Mouse (Mus musculus) c-Kit-negative CD71-positive TER-119-positive erythroid progenitor cells, embryonic 14.5 days (primary cell): ENCODE results near the gene Nrbp1.

ENCODE experiments used
- DNase-seq: peaks from one replicate; pipeline ENCODE4 v3.0.0-alpha.2; 2013; ENCODE audit warnings: low read depth, low spot score

The Nrbp1 gene

DNA sequence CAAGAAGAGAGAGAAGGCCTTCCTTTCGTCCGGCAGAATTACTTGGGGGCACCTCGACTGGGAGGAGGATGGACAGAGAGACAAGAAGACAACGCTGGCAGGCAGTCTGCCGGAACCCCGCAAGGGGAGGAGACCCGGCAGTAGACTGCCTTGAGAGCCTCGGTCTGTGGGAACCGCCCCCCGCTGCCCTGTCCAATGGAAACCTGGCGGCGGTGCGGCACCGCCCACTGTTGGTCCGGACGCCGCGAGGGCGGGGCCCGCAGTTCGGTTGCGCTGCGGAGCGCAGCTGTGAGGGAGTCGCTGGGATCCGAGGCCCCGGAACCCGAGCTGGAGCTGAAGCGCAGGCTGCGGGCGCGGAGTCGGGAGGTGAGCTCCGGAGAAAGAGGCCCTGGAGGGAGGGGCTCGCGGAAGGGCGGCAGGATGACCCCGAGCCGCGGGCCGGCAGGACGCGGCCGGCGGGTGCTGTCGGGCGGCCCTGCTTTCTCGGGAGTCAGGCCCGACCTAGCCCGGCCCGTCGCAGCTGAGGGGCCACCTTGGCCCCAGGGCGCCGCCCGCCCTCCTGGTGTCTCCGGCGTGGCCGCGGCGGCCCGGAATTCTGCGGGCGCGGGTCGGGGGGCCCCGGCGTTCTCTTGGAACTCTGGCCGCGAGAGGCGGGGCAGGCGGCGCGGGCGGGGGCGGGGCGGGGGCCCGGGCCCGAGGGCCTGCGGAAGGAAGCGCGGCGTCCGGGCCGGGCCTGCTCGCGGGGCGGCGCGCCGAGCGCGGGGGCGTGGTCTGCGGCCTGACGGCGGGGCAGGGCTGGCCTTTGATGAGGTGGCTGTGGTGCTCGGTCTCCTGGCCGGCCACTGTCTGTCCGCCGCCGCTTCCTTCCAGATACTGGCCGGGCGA, at the start of gene Nrbp1, which contains the start of gene Gm9970:
Gene Nrbp1, plus strand, starts transcription at position 228 of the 885 bp plus-strand sequence.
Gene Gm9970, minus strand, starts transcription at position 596 of the 885 bp plus-strand sequence.
- DNase-seq = peak; percentile 92

DNA sequence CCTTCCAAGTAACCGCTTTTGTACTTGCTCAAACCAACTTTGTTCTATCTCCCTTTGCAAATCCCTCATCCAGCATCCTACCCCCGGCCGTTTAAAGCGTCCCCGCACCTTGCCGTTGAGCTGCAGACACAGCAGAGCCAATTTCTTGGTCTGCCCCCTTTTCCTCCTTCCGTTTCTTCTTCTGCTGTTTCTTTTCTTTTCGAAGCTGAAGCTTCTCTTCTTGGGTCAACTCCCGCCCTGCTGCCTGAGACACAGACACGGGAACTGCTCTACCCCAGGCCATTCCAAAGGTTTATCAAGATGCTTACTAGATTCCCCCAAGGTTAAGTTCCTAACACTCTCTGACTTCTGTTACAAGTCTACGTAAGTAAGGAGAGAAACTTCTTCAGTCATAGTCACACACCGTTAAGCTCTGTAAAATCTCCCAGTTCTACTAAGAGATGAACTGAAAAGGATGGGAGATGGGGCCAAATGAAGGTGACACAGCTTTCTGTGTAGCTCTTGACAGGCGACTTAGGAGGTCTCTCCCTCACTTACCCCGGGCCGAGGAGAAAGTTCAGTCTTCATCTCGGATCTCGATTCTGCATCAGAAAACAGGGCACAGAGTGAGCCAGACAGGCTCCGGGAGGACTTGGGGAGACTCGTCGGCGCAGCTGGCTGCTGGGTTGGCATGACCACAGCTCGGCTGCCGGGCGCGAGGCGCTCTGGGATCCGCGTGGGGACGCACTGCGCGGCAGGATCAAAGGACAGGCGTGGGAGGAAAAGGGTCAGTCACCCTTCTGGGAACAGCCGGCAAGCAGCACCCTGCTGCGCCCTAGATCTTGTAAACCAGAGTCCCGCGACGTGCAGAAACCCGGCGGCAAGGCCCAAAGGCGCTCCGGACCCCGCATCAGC, 48.4 kb upstream of the Nrbp1 start:
- peak; percentile 33 for DNase-seq

DNA sequence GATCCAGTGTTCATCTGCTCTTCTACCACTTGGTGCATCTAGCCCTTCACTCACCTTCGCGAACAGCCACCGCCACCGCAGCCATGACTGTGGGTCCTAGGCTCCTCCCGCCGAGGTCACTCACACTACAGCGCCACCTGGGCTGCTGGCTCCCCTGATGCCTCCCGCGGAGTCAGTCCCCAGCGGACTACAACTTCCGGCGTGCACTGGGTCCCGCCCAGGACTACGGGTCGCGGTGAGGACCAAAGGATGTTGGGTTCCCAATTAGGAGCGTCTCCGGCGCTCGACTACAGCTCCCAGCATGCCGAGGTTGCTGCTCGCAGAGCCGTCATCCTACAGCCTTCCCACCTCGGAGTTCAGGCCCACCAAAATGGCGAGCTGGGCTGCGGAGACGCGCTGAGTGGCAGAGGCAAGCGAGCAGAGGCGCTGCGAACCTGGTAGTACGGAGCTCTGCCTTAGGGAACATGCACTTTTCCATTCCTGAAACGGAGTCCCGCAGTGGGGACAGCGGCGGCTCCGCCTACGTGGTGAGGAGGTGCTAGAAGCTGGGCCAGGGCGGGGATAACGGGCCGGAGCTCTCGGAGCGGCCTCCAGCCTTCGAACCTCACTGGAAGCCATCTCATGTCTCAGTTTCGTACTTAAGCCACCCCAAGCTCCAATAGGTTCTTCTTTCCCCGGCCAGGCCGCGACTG, 47.6 kb upstream of the Nrbp1 start, which contains the start of the genes Snx17 and Eif2b4:
Gene Snx17, plus strand, starts transcription at position 289 of the 692 bp plus-strand sequence.
Gene Eif2b4, minus strand, starts transcription at position 492 of the 692 bp plus-strand sequence.
- DNase-seq = peak; percentile 97

DNA sequence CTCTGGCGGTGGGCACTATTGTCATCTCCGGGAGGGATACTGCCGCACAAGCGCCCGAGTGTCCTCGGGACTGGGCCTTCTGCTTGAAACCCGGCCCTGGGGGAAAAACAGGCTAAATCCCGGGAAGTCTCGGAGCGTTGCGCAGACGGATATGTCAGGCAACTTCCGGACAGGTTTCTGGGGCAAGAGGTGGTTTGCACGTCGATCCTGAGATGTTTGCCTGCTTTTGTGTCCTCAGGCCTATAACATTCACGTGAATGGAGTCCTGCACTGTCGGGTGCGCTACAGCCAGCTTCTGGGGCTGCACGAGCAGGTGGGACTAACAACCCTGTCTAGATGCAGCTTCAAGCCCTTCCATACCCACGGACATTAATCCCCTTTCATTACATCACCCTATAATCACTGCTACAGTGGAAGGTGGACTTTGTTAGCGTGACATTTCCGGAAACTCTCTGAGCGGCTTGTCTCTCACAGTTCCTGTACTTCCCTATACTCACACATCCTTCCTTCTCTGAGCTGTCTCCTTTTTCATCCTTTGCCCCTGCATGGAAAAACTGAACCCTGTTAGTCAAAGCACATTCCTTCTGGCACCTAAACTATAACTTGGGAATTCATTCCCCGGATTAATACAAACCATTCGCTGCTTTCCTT, 46.9 kb upstream of the Nrbp1 start:
- DNase-seq = no peak

DNA sequence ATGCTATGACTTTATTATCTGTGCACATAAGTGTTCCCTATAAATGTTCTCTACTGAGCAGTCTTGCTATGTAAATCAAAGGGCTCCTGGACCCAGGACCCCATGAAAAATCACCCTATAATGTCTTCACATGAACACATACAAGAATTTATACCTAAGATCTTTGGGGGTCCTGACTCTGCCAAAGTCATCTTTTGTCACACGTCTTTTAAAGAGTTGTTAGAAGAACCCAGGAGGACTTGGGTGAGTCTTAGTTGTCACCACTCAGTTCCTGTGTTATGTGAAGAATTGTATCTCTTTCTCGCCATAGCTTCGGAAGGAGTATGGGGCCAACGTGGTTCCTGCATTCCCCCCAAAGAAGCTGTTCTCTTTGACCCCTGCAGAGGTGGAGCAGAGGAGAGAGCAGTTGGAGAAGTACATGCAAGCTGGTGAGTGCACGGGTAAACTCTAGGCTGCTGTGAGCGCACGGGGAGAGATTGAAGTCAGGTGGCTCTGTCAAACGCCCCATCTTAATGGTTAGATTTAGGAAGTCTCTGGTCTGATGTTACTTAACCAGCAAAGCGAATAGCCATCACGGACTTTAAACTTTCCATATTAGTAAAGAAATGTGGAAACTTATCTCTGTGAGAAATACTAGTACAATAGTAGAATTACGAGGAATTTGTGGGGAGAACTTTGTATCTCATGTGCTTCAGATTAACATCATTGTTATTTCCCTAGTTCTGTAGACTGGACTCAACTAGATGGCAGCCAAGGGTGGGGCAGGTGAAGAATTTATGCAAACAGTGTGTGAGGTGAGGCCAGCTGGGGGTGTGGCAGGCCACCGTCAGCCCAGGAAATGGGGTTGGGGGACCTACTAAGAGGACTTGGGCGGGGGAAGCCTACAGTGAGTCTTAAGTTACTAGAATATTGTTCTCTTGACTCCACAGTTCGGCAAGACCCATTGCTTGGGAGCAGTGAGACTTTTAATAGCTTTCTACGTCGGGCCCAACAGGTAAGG, 45.9 kb upstream of the Nrbp1 start:
- no peak for DNase-seq

DNA sequence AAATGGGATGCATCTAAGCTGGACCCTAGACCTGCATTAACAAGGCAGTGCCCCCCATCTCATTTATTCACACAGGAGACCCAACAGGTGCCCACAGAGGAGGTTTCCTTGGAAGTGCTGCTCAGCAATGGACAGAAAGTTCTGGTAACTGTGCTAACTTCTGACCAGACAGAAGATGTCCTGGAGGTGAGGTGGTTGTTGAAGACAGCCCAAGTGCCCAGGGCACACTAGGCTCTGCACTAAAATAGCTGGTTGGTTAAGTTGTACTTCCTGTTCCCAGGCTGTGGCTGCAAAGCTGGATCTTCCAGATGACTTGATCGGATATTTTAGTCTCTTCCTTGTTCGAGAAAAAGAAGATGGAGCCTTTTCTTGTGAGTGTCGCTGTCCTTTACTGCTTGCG, 45.0 kb upstream of the Nrbp1 start:
- no peak for DNase-seq

DNA sequence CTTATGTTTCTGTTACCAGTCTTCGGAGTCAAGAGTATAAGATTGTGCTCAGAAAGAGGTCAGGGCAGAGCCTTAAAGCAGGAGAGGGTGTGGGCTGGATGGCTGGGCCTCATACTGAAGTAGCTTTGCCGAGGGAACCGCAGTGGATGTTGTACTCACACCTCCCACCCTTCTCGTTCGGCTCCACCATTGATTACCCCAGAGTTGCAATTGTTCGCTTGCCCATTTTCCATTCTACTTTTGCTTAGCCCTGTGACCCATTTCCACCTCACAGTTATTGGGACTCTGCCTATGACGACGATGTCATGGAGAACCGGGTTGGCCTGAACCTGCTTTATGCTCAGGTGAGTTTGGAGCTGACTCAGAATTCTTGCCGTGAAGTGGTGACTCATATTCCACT, 44.5 kb upstream of the Nrbp1 start:
- DNase-seq = no peak

DNA sequence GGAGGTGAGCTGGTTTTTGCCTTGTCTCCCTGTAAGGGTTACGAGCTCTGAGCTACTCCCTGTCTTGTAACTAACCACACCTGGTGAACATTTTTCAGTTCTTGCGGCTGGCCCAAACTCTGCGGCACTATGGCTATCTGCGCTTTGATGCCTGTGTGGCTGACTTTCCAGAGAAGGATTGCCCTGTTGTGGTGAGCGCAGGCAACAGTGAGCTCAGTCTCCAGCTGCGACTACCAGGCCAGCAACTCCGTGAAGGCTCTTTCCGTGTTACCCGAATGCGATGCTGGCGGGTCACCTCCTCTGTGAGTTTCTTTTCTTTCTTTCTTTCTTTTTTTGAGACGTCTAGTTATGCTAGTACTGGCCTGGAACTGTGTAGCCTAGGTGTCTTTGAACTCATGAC, 43.6 kb upstream of the Nrbp1 start:
- no peak for DNase-seq

DNA sequence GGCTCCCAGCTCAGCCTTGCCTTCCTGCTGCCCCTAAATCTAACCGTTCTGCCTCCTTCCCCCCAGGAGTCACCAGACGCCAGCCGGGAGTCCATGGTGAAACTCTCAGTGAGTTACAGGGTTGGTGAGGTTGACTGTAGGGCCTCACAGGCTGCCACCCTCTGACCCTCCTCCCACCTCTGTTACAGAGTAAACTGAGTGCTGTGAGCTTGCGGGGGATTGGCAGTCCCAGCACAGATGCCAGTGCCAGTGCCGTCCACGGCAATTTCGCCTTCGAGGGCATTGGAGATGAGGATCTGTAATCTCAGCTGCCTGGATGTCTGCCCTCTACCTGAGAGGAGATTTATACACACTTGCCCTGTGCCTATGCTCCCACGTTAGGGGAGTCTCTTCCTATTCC, 42.5 kb upstream of the Nrbp1 start:
- no peak for DNase-seq

DNA sequence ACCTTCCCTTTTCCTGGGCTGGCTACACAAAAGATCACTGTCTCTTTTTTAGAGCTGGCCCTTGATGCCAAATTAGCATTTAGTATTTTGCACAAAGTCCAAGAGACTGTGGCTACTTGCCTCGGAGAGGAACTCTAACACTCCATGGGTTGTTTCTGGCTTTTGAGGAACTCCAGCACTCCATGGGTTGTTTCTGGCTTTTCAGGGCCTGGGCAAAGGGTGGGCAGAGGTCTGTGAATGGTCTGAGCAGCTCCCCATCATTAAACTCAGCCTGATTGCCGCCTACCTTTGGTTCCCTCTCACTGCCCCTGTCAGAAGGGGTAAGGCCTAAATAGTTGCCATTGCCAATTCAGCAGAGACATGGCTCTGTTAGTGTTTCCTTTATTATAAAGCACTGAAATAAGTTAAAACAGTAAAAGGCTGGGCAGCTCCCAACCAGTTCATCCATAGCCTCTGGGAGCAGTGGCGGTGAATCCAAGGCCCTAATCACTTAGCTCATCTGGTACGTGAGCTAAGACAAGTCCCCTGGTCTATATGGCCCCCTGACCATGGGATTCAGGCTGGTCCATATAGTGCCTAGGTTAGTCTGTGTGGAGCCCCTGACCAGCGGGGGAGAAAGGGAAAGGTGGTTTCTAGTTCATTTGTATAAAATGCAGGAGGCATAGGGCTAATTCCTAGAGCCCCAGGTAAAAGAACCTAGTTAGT, 41.9 kb upstream of the Nrbp1 start:
- DNase-seq = no peak

DNA sequence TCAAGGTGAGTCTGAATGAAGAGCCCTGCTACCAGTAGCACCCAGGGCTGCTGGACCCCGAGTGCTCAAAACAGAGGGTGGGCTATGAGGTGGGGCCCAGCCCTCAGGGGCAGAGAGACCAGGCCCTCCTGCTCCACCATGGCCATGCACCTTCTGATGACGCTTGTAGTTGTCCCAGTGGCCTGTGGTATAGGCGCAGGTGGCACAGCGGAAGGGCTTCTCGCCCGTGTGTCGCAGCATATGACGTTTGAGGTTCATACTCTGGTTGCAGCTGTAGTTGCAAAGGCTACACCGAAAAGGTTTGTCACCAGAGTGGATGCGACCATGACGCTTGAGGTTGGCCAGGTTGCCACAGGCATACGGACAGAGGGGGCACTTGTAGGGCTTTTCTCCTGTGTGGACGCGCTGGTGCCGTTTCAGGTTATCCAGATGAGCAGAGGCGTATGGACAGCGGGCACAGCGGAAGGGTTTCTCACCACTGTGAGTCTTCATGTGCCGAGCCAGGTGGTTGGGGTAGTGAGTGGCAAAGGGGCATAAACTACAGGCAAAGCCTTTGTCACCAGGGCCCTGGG, 41.3 kb upstream of the Nrbp1 start:
- no peak for DNase-seq

DNA sequence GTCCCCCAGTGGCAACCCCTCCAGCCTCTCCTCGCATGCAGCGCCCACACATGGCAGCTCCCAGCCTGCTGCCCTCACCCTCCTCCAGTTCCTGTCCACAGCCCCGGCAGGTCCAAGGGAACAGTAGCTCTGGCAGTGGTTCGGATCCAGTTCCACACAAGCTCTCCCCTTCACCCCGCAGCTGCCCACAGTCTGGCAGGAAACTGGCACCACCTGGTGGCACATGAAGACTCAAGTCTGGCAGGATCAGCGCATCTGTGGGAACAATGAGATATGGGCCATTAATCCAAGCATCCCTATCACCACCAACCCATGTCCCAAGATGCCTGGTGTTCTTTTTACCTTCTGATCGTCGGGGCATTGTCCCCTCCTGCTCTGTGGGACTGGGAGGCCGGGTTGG, 40.8 kb upstream of the Nrbp1 start:
- DNase-seq = no peak

DNA sequence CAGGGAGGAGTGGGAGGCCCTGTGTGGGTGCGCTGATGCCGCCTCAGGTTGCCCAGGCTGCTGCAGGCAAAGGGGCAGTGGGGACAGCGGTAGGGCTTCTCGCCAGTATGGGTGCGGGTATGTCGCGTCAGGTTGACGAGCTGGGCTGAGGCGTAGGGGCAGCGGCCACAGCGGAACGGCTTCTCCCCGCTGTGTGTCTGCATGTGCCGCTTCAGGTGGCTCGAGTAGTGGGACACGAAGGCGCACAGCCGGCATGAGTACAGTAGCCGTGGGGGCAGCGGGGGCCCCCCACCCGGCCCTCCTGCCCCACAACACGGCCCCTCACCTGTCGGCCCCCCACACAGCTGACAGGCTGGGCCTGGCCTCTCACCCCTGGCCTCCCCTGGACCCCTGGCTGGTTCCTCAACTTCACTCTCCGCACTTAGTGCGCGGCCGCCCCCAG, 40.3 kb upstream of the Nrbp1 start:
- no peak for DNase-seq

DNA sequence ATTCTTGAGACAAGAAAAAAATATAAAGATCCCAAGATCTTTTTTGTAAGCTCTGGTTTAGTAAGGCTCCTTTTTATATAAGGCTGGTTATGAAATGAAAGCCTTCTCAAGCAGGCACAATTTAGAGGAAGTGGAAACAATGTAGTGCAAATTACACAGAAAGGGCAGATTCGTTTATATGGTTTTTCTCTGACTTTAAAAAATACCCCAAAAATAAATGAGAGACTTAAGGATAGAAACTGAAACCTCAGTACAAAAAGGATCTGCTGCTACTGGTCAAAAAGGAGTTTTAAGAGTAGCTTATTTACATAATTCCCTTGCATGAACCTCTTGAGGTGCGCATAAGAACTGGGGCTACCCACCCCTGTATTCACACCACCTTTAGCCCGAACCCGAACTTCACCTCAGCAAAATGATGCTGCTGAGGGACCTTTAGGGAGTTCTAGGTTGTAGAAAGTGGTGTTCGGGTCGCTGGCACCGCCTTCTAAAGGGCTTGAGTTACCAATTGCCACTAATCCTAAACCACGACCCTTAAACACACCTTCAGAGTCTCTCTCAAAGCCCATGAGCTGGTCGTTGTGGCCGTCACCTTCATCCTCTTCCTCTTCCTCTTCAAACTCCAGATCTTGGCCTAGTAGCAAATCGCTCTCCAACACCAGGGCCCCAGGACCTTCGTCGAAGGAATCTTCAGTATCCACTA, 39.5 kb upstream of the Nrbp1 start:
- no peak for DNase-seq

DNA sequence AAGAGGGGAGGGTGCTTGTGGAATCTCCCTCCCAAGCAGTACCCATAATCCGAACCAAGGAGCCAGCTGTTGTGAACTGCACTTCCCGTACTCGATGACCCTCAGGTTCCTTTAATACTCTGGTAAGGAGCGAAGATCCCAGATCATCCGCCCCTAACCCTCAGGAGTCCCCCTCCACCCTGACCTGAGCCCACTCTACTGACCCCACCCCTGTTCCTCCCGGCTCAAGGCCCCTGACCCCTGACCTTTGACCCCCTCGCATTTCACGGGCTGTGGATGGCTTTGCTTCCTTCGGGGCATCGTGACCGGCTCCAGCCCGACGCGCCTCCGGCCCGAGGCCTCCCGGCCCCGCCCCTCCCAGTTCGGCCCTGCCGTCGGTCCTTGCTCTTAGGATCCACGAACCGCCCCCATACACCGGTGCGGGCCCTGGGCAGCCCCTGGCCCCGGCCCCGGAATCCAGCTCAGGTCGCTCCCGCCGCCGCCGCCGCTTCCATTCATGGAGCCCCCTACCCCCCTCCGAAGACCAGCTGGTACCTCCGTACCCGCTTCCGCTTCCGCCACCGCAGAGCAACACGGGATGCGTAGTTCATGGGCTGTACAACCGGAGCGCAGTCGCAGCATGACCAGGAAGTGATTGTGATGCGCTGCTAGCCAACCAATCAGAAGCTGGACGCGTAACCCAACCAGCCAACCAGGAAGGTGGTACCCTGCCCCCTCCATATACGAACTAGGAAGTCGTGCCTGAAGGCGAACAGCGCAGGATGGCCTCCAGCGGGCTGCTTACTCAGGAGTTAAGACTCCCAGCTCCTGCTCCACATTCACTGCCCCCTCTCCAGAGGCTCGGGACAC, 38.7 kb upstream of the Nrbp1 start, which contains the start of gene Zfp513:
Gene Zfp513, minus strand, starts transcription at position 562 of the 849 bp plus-strand sequence.
- DNase-seq = peak; percentile 92

DNA sequence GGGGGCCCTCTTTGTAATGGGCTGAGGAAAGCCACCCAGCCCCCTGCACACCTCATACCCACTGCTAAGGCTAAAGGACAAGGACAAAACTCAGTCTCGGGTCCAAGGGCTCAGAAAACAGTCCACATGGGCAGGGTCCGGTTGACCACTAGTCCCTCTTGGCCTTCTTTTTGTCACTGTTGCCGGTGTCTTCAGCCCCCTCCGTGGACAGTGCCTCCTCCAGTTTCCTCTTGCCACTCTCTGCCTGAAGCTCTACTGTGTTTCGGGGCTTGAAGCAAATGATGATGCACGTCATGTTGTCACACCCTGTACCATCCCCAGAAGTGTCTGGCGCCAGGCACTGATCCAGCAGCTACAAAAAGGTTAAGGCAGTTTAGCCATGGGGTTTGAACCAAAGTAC, 37.7 kb upstream of the Nrbp1 start:
- DNase-seq = no peak

DNA sequence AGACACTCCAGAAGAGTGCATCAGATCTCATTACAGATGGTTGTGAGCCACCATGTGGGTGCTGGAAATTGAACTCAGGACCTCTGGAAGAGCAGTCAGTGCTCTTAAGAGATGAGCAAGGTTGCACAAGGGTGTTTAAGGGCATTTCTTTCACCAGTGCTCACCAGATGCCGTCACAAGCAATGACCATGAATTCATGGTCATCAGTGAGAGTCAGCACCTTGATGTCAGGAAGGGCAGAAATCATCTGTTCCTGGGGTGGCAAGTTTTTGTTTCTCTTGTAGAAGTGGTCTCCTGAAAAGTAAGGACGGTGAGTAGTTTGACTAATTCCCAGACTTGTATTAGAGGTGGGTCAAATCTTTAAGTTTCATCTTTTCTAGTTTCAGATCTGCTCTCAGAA, 36.8 kb upstream of the Nrbp1 start:
- DNase-seq = no peak
